Mouse (Mus musculus) liver, embryonic 14.5 days (tissue): ENCODE measurements at regions not wholly inside any gene's neighbourhood (a gene's known extent, or its start where the extent isn't known, plus 50 kb on each side); places are given as distances from the start of the nearest gene placed in this dataset.

Experiments
- CTCF ChIP-seq: IDR thresholded peaks from 2 replicates; pipeline ENCODE4 v1.5.1; 2016; ENCODE audit warnings: antibody characterized with exemption, low read depth, control low read depth
- EP300 ChIP-seq: IDR thresholded peaks from 2 replicates; pipeline ENCODE4 v1.6.1; 2016; ENCODE audit warnings: antibody characterized with exemption, low read depth

DNA sequence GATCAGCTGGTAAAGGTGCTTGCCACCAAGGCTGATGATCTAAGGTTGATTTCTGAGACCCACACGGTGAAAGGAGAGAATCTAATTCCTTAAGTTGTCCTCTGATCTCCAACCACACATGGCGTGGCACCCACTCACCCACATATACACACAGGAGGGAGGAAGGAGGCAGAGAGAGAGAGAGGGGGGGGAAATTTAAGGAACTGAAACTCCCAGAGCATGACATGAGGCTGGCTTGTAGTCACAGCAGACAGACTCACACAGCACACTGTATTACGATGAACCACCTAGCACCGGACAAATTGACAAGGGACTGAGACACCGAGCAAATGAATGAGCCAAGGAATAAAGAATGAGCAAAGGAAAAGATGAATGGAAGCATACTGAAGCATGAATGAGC is 246.6 kb downstream of the Ptpru start:
- TF ChIP-seq CTCF (no peak), EP300 (no peak)
